Mouse (Mus musculus): ENCODE results near the gene Actg1. TPM values are rescaled to one million over a fixed set of nuclear protein-coding genes. Genes with fewer than 3 reads are reported as not detected.

Actg1 gene
- polyA plus RNA-seq, 1 experiment from 2014 or later: 4,299 TPM

GRCm38 (mm10) chr11:120304350-120304694 is 44.0 kb downstream of the Actg1 start:
- peak overlapping the region; percentile 79 for H3K9ac ChIP-seq (ENCODE audit: low read depth, low read length)

DNA sequence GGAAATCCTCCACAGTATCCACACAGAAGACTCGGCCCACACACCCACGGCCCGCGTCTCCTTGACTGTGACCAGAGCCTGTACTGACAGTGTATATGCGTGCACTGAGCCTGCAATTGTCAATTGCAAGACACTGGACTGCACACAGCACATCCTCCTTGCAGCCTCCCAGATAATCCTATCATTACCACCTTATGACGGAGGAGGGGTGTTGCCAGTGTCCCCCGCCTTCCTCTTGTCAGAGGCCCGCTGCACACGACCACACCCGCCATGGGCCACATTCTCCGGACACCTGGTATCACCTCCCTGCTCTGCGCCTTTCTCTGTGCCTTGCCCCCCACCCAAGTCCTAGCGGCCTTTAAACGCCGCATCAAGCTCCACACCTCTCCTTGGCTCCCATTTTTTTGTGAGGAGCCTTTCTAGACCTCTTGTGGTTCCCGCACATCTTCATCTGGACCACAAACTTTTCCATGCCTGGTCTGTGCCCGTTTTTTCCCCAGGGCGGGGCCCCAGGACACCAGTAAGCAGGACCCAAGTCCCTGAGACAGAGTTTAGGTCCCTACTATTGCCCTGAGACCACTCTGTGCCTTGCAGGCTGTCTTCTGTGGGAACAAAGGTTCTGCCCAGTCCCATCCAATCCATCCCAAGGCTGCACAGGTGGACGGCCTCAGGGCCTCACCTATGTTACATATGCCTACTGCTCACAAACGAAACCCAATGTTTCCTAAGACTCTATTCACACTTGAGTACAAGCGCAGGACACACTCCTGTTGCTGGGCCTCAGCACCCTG is 44.6 kb downstream of the Actg1 start:
- Histone ChIP-seq H3K4me3 (ENCODE audit: low read depth, low read length) (no peak overlapping the region), H3K27me3 (ENCODE audit: control insufficient read depth, insufficient read depth, low read depth, low read length) (no peaks in the 10 kb centered on the region), H3K9ac (ENCODE audit: low read depth, low read length) (no peak overlapping the region), H3K27ac (ENCODE audit: low read length) (0 out of 2 replicates have a peak overlapping the region, but pooled peaks have one; percentile 86), H3K36me3 (ENCODE audit: control insufficient read depth, insufficient read depth, low read length) (no peaks in the 10 kb centered on the region), H3K4me2 (ENCODE audit: low read length) (no peak overlapping the region), H3K9me3 (replicated peaks; ENCODE audit: control insufficient read depth, low read length, poor library complexity, severe bottlenecking) (no peaks in the 10 kb centered on the region), H3K4me1 (ENCODE audit: control insufficient read depth, insufficient read depth, low read length) (peaks cover 25% of the 10 kb centered on the region)
- WGBS: 87% methylated on average over 21 of the region's 21 CpGs
- no peak for ATAC-seq

More at GRCm38 (mm10) chr11:120304350-120304694, 44.0 kb downstream of the Actg1 start:
- 37% methylated on average over 5 of the region's 5 CpGs for WGBS
- H3K36me3 ChIP-seq (ENCODE audit: control insufficient read depth, insufficient read depth, low read length): no peaks in the 10 kb centered on the region
- H3K27me3 ChIP-seq (ENCODE audit: control insufficient read depth, insufficient read depth, low read depth, low read length): no peaks in the 10 kb centered on the region
- no peaks in the 10 kb centered on the region for H3K9me3 ChIP-seq (replicated peaks; ENCODE audit: control insufficient read depth, low read length, poor library complexity, severe bottlenecking)
- H3K4me1 ChIP-seq (ENCODE audit: control insufficient read depth, insufficient read depth, low read length): peaks cover 25% of the 10 kb centered on the region
- no peak for ATAC-seq
- peak overlapping the region; percentile 86; the same call in 1 of the 2 replicates for H3K27ac ChIP-seq (ENCODE audit: low read length)
- H3K4me3 ChIP-seq (ENCODE audit: low read depth, low read length): peak overlapping the region; percentile 50
- H3K4me2 ChIP-seq (ENCODE audit: low read length): peak overlapping the region; percentile 80

DNA sequence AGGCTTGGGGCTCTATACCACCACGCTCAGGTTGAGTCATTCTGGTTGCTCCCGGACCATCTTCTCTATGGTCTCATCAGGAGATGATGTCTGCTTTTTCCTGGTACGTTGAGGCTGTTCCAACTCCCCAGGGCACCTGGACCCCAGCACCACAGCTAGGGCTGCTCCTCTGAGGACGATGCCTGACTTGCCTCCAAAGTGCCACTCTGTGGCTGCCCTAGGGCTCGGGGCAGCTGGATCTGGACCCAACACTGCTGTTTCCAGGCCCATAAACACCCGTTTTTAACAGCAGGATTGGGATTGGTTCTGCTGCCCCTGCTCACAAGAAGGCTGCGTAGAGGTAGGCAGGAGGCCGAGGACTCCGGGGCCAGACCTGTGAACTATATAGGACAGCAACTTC is 45.2 kb downstream of the Actg1 start:
- Histone ChIP-seq H3K9ac (ENCODE audit: low read depth, low read length) (no peak overlapping the region), H3K27me3 (ENCODE audit: control insufficient read depth, insufficient read depth, low read depth, low read length) (no peaks in the 10 kb centered on the region), H3K36me3 (ENCODE audit: control insufficient read depth, insufficient read depth, low read length) (no peaks in the 10 kb centered on the region), H3K4me1 (ENCODE audit: control insufficient read depth, insufficient read depth, low read length) (peaks cover 25% of the 10 kb centered on the region), H3K27ac (ENCODE audit: low read length) (no peak overlapping the region), H3K9me3 (replicated peaks; ENCODE audit: control insufficient read depth, low read length, poor library complexity, severe bottlenecking) (no peaks in the 10 kb centered on the region), H3K4me2 (ENCODE audit: low read length) (no peak overlapping the region), H3K4me3 (ENCODE audit: low read depth, low read length) (no peak overlapping the region)
- ATAC-seq: no peak
- 87% methylated on average over 9 of the region's 9 CpGs for WGBS

DNA sequence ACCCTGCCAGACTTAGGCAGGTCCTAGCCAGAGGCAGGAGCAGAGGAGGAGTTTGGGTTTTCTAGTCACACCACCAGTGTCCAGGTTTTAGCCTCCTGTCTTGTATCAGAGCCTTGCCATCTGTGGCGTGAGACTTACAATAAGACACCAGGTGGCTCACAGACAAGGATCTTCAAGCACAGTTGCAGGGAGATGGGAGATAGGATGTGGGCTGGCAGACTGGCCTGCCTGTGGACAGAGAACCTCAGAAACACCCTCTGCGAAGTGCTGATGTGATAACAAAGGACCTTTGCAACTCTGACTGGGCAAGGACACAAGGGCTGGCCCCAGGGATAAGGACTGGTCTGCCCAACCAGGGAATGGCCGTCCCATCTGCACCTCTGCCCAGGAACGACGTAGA is 48.9 kb downstream of the Actg1 start:
- 58% methylated on average over 5 of the region's 5 CpGs for WGBS
- no peaks in the 10 kb centered on the region for H3K36me3 ChIP-seq (ENCODE audit: control insufficient read depth, insufficient read depth, low read length)
- no peak overlapping the region for H3K9ac ChIP-seq (ENCODE audit: low read depth, low read length)
- no peaks in the 10 kb centered on the region for H3K9me3 ChIP-seq (replicated peaks; ENCODE audit: control insufficient read depth, low read length, poor library complexity, severe bottlenecking)
- no peak overlapping the region for H3K27ac ChIP-seq (ENCODE audit: low read length)
- no peak for ATAC-seq
- H3K4me1 ChIP-seq (ENCODE audit: control insufficient read depth, insufficient read depth, low read length): peaks cover 9% of the 10 kb centered on the region
- H3K27me3 ChIP-seq (ENCODE audit: control insufficient read depth, insufficient read depth, low read depth, low read length): no peaks in the 10 kb centered on the region
- no peak overlapping the region for H3K4me3 ChIP-seq (ENCODE audit: low read depth, low read length)
- no peak overlapping the region for H3K4me2 ChIP-seq (ENCODE audit: low read length)

DNA sequence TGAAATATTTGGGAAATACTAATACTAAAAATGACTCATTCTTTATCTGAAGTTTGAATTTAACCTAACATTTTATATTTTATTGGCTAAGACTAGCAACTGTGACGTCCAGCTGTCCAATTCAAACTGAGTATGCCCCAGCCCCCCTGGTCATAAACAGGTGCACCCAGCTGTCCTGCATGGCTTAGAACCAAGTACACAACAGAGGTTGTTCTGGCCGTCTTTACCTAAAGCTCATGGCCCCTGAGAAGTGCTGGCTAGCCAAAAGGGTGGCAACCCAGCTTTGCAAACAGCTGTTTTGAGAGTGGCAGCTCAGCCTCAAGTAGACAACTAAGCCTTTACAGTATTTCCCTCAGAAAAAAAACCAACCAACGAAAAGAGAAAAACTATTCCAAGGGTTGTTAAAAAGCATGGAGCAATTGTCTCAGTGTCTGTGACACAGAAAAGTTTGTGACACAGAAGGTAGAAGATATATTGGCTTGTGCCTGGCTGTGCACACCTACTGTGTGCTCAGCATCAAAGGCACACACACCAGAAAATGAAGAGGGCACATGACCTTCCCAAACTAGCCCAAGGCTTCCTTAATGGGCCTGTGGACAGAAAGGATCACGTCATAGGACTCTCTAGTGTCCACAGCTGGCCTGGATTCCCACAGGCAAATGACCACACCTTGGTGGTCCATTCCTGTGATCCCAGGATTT is 49.8 kb downstream of the Actg1 start:
- Histone ChIP-seq H3K4me1 (ENCODE audit: control insufficient read depth, insufficient read depth, low read length) (peaks cover 4% of the 10 kb centered on the region; the same call in 1 of the 2 replicates), H3K9me3 (replicated peaks; ENCODE audit: control insufficient read depth, low read length, poor library complexity, severe bottlenecking) (no peaks in the 10 kb centered on the region), H3K27ac (ENCODE audit: low read length) (no peak overlapping the region), H3K27me3 (ENCODE audit: control insufficient read depth, insufficient read depth, low read depth, low read length) (no peaks in the 10 kb centered on the region), H3K4me3 (ENCODE audit: low read depth, low read length) (no peak overlapping the region), H3K36me3 (ENCODE audit: control insufficient read depth, insufficient read depth, low read length) (no peaks in the 10 kb centered on the region), H3K4me2 (ENCODE audit: low read length) (no peak overlapping the region), H3K9ac (ENCODE audit: low read depth, low read length) (no peak overlapping the region)
- no peak for ATAC-seq
- WGBS: 84% methylated on average over 4 of the region's 4 CpGs

DNA sequence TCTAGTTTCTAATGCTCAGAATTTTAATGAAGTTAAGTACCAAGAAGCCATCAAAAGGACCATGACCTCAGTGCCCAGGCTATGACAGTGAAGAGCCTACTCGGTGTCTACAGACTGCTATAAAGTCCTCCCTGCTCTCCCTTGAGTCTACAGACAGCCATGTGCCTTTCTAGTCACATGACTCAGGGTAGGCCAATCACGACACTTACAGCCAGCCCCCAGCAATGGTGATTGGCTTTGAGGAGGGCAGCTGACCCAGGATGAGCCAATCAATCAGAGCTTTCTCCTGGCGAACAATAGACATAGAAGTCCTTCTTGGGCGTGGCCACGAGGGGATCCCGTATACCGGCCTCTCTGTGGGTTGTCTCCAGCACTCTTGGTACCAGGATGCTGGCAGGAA is 50.6 kb downstream of the Actg1 start:
- no peak overlapping the region for H3K4me3 ChIP-seq (ENCODE audit: low read depth, low read length)
- H3K27ac ChIP-seq (ENCODE audit: low read length): no peak overlapping the region
- H3K36me3 ChIP-seq (ENCODE audit: control insufficient read depth, insufficient read depth, low read length): no peaks in the 10 kb centered on the region; the same call in 1 of the 2 replicates
- no peak overlapping the region for H3K9ac ChIP-seq (ENCODE audit: low read depth, low read length)
- 79% methylated on average over 7 of the region's 7 CpGs for whole genome bisulfite sequencing
- no peaks in the 10 kb centered on the region for H3K9me3 ChIP-seq (replicated peaks; ENCODE audit: control insufficient read depth, low read length, poor library complexity, severe bottlenecking)
- H3K4me2 ChIP-seq (ENCODE audit: low read length): no peak overlapping the region
- ATAC-seq: no peak
- no peaks in the 10 kb centered on the region for H3K27me3 ChIP-seq (ENCODE audit: control insufficient read depth, insufficient read depth, low read depth, low read length)
- H3K4me1 ChIP-seq (ENCODE audit: control insufficient read depth, insufficient read depth, low read length): peaks cover 4% of the 10 kb centered on the region; the same call in 1 of the 2 replicates

GRCm38 (mm10) chr11:120296305-120297144 is 51.8 kb downstream of the Actg1 start:
- Histone ChIP-seq H3K36me3 (ENCODE audit: control insufficient read depth, insufficient read depth, low read length) (no peaks in the 10 kb centered on the region; the same call in 1 of the 2 replicates), H3K27ac (ENCODE audit: low read length) (no peak overlapping the region), H3K9me3 (replicated peaks; ENCODE audit: control insufficient read depth, low read length, poor library complexity, severe bottlenecking) (no peaks in the 10 kb centered on the region), H3K27me3 (ENCODE audit: control insufficient read depth, insufficient read depth, low read depth, low read length) (no peaks in the 10 kb centered on the region), H3K4me1 (ENCODE audit: control insufficient read depth, insufficient read depth, low read length) (peaks cover 4% of the 10 kb centered on the region; the same call in 1 of the 2 replicates), H3K9ac (ENCODE audit: low read depth, low read length) (no peak overlapping the region; the same call in 1 of the 2 replicates), H3K4me3 (ENCODE audit: low read depth, low read length) (no peak overlapping the region), H3K4me2 (ENCODE audit: low read length) (no peak overlapping the region)
- 30% methylated on average over 13 of the region's 13 CpGs for WGBS
- 0 out of 2 replicates have a peak, but pooled peaks have one; percentile 41 for ATAC-seq
